Mouse (Mus musculus): ENCODE measurements at regions not wholly inside any gene's neighbourhood (a gene's known extent, or its start where the extent isn't known, plus 50 kb on each side); places are given as distances from the start of the nearest gene placed in this dataset.

DNA sequence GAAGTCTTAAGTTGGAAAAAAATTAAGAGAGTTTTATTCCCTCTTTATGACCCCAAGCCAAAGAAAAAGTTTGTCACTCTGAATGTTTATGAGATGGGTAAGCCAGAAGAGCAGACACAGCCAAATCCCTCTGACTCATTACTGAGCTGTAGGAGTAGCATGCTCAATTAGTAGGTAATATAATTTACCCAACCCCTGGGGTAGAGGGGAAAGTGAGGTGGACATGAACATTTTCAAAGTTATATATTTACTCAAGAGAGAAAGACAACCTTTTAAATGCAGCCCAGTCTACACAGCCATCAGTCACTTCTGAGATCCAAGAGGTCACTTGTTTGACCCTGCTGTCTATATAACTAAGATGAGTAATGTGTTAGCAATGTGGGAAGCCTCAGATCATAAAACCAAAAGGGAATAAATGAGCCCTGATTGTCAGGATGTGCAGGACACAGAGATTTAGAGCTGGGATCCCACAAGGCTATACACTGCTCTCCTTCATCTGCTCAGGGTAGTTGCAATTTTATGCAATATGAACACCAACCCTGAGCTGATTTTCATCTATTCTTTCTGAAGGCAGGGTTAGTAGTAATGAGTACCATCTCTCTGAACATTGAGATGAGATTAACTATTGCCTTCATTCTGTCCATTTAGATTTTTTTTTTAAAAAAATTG is 114.7 kb upstream of the Ndp start:
- Histone ChIP-seq H3K9me3 (replicated peaks) (no peaks in the 10 kb centered on the region), H3K27ac (ENCODE audit: poor library complexity, severe bottlenecking) (no peak overlapping the region), H3K4me1 (replicated peaks) (no peaks in the 10 kb centered on the region), H3K9ac (no peak overlapping the region), H3K36me3 (no peaks in the 10 kb centered on the region), H3K27me3 (replicated peaks) (no peaks in the 10 kb centered on the region), H3K4me3 (no peak overlapping the region), H3K4me2 (no peak overlapping the region)
- ATAC-seq (ENCODE audit: insufficient number of reproducible peaks, low FRiP score), result no peak

DNA sequence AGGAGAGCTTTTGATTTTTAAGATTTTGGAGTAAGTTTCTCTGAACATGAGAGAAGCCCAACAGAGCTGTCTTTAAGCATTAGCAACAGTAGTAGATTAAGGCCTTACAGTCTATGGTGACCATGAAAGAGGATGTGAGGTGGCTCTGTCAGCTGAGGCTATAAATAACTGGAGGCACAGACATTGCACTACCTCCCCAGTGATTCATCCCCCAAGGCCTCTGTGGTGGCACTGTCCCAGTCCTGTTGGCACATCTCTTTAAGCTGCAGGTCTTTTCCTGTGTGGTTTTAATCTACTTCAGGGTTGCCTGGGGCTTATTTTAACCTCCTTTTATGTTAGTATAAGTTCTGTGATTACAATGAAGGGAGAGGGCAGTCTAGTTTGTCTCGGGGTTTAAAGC is 106.2 kb upstream of the Ndp start:
- WGBS, result 56% methylated on average over 1 of the region's 1 CpGs
- H3K9ac ChIP-seq, result no peak overlapping the region
- ATAC-seq (ENCODE audit: insufficient number of reproducible peaks, low FRiP score), result no peak
- H3K9me3 ChIP-seq (replicated peaks), result no peaks in the 10 kb centered on the region
- no peak overlapping the region for H3K4me3 ChIP-seq
- no peaks in the 10 kb centered on the region for H3K27me3 ChIP-seq (replicated peaks)
- H3K36me3 ChIP-seq, result no peaks in the 10 kb centered on the region
- no peak overlapping the region for H3K4me2 ChIP-seq
- no peaks in the 10 kb centered on the region for H3K4me1 ChIP-seq (replicated peaks)
- no peak overlapping the region for H3K27ac ChIP-seq (ENCODE audit: poor library complexity, severe bottlenecking)

DNA sequence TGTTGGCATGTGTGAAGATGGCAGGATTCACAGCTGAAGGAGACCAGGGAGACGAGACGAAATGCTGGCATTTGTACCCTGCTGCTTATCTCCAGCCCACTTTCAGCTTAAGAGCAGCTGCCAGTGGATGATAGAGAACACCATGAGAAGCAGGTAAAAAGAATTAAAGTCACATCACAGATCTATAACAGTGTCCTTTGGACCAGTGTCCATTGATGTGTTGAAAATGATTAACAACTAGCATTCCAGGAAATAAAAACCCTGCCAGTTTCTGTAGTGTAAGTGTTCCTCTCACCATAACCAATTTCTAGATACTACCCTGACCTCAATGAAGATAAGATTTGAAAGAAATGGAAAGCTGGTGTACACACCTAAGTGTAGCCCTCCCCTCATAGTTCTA is 97.6 kb upstream of the Ndp start:
- H3K36me3 ChIP-seq, result no peaks in the 10 kb centered on the region
- H3K27ac ChIP-seq (ENCODE audit: poor library complexity, severe bottlenecking), result no peak overlapping the region

DNA sequence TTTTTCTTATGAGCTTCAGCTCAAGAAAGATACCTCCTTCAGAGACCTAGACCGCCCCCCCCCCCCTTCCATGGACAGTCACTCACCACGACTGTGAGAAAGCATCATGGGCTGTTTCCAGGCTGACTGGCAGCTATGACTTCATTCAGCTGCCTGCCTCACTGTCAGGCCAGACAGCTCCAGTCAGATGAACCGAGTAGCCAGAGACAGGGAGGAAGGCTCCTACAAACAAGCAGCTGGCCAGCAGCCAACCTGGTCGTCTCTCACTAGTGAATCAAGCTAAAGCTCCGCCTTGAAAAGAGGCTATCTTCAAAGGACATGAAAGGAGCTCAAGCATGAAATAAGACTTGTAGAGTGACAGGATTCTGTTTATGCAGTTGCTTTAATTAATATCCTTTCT is 87.0 kb upstream of the Ndp start:
- H3K9ac ChIP-seq, result no peak overlapping the region
- no peaks in the 10 kb centered on the region for H3K27me3 ChIP-seq (replicated peaks)
- no peak overlapping the region for H3K27ac ChIP-seq (ENCODE audit: poor library complexity, severe bottlenecking)
- no peaks in the 10 kb centered on the region for H3K36me3 ChIP-seq
- 0 out of 2 replicates have a peak, but pooled peaks have one; percentile 39 for ATAC-seq (ENCODE audit: insufficient number of reproducible peaks, low FRiP score)
- no peaks in the 10 kb centered on the region for H3K9me3 ChIP-seq (replicated peaks)
- H3K4me3 ChIP-seq, result no peak overlapping the region
- H3K4me1 ChIP-seq (replicated peaks), result no peaks in the 10 kb centered on the region
- WGBS, result 21% methylated on average over 4 of the region's 5 CpGs
- no peak overlapping the region for H3K4me2 ChIP-seq

More for the DNA sequence above, 97.6 kb upstream of the Ndp start:
- H3K4me1 ChIP-seq (replicated peaks), result no peaks in the 10 kb centered on the region
- H3K4me3 ChIP-seq, result no peak overlapping the region
- no peak overlapping the region for H3K4me2 ChIP-seq
- ATAC-seq (ENCODE audit: insufficient number of reproducible peaks, low FRiP score), result no peak
- 34% methylated on average over 2 of the region's 2 CpGs for WGBS
- no peaks in the 10 kb centered on the region for H3K9me3 ChIP-seq (replicated peaks)
- H3K27me3 ChIP-seq (replicated peaks), result no peaks in the 10 kb centered on the region
- no peak overlapping the region for H3K9ac ChIP-seq

Data from heart, embryonic 12.5 days (tissue).